Mouse (Mus musculus) adipocyte (in vitro differentiated cells): ENCODE measurements at regions not wholly inside any gene's neighbourhood (a gene's known extent, or its start where the extent isn't known, plus 50 kb on each side); places are given as distances from the start of the nearest gene placed in this dataset.
"Not testable (repeated sequence)": the region's sequence is repeated elsewhere in the genome, so short reads cannot be mapped to it uniquely, and the experiment has no call there.

Source experiments
- DNase-seq: peaks from one replicate; pipeline ENCODE4 v3.0.0-alpha.2; 2016; ENCODE audit warnings: low spot score

DNA sequence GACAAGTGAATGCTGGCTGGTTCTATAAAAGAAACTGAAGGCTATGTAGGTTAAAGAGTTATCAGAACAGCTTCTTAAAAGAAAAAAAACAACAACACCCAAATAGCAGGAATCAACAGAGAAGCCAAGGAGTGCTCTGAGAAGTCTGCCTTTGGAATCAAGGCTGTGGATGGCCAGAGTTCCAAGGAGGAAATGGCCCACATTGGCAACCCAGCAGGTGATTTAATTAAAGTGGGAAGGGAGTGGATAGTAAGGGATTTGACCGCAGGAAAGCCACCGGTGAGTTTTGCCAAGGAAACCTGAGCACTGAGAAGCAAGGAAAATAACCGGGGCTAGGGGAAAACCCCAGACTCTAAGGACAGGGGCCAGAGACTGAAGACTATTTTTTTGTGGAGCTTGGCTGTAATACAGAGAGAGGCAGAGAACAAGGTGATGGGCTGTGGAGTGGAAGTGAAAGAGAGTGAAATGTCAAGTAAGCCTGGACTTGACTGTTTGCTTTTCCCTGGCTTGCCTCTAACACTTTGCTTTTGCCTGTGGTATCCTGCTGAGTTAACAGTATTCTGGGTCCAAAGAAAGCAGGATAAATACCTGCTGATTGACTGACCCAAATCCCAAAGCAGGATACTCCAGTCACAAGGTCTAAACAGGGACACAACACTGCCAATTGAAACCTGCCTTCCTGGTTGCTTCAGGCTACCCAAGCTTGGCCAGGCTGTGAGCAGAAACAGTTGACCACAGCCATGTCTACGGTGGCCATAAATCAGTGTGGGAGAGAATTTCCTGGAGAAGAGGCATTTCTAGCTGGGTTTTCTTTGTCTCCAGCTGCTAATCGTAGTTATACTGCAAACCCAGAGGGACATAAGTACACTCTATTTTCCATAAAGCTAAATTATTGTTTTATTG lies 125.9 kb downstream of the Arrdc3 start:
- DNase-seq = peak; percentile 24

DNA sequence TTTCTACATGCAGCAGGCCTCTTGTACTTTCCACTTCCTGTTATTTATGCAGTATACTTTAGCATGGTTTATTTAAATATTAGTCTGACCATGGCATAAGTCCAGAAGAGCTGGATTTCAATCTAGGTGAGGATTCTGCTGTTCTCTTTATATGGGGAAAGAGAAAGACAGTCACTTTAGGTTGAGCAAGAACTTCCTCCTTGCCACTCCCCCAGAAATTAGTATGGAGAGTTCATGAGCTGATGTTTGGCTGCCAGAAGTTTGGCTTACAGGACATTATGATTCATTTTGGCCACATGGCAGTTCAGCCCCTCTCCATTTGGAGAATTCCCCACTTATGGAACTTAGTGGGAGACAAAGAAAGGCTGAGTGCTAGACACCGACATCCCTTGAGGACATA lies 130.8 kb downstream of the Arrdc3 start:
- peak; percentile 29 for DNase-seq

DNA sequence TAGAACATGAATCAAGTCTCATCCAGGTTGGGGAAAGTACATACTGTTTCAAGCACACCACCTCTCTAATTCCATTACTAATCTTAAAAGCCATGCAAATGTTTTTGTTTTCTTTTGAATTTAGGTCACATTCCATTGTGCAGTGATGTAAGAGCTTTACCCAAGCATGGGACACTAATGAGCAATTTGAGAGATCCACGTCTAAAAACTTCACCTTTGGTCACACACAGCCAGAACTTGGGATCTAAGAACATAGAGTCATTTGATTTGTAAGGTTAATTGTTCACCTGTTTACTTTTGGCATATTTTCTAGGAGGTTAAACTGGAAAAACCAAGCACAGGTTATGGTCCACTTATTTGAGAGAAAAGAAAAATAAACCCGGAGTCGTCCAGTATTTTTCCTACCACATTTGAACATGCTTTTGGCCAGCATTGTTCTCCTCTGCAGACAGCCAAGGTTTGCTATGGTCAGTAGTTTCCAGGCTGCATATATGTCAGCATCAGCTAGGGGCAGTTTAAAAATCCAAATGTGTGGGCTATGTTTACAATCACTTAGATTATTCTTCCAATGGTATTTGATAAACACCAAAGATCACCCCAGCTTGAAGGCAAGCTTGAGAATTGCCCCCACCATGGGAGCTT lies 137.0 kb downstream of the Arrdc3 start:
- no peak for DNase-seq

DNA sequence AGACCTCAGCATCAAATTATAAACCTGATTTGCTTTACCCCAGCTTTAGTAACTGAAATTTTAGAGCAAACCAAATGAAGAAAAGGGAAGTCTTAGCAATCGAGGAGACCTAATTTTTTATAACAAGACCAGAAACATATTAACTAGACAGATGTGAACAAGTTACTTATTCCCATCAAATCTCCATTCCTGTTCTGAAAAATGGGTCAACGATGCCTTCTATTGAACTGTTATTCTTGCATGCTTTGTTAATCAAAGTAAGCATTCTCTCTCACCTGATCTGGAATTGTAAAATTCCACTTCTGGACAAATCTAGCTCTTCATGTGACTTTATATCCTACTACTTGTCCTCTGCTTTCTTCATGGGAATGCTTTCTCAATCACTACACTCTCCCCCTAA lies 137.6 kb downstream of the Arrdc3 start:
- DNase-seq = no peak

DNA sequence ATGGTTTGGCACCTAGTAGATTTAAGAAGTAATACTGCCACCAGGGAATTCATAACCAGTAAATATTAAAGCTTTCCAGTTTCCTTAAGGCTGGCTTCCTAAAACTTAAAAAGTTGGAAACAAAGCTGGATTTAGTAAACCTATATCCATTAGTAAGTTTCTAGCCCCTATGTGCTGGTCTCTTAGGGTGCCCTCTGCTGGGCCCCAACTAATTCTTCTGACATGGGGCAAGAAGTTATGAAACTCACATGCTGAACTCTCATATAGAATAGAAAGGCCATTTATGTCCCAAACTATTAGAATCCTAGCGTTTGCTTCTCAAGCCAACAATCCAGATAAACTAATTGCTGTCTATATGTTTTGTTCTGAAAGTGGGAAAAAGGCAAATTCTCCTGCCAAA lies 139.2 kb downstream of the Arrdc3 start:
- DNase-seq = peak; percentile 33

DNA sequence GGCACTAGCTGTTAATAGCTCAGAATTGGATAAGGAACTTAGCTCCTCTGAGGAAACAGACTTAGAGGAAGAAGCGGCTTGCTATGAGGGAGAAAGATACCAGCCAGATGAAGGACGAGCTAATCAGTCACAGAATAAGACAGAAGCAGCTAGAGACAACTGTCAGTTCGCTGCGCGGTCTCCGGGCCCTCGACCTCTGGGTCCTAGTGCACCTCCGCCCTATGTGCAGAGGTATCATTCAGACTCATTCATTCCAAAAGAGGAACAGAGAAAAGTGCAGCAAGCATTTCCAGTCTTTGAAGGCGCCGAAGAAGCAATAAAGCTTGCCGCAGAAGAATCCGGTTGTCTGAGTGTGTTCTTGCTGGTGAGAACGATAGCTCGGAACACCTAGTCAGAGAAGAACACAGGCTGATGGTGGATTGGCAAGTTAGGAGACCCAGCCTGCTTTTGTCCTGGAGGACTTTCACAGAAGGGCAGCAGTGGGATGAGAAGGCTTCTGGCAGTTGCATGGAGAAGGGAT lies 142.1 kb downstream of the Arrdc3 start:
- not testable (repeated sequence) for DNase-seq

DNA sequence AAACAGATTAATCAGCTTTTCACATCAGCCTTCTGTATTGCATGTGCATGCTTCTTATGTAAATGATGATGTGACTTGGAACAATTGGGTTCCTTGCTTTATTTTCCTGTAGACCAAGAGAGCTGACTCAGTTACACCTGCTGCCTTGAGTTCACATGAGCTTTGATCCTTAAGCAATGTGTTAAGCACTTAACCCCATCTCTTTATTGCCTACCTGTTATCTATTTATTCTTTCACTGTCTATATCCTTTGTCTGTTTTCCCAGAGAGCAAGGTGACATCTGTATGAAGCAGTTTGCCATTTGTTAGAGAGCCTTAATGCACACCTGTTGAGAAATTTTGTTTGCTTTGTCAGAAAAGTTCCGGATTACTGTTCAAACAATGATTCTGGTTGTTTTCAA lies 154.1 kb downstream of the Arrdc3 start:
- no peak for DNase-seq

DNA sequence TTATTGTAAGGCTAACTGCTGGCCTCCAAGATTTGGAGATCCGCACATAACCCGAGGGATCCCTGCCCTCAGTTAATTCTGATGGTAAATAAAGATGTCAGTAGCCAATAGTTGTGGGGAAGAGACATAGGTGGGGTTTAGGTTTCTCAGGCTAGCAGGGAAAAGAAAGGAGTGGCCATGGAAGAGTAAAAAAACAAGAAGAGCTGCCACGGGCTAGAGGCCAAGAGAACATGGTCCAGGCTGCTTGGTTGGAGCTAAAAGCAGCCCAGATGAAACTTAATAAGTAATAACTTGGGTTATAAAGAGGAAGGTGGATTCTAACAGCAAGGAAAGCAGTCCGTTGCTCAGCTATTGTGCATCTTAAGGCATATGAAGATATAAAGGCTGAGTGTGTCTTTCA lies 155.6 kb downstream of the Arrdc3 start:
- DNase-seq = no peak

DNA sequence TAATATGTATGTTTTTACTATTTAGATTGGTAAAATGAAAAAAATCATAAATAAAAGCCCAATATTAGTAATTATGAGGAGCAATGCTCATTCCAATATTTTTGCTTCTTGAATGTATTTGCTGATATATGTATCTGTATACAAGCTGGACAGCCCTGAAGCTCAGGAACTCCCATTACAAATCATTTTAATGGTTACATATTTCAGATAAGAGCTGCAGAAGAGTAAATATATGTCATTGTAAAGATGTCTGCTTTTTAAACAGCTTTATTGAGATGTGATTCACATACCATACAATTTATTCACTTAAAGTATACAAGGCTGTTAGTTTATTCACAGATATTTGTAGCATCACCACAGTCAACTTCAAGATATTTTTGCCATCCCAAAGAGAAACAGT lies 157.3 kb downstream of the Arrdc3 start:
- no peak for DNase-seq

DNA sequence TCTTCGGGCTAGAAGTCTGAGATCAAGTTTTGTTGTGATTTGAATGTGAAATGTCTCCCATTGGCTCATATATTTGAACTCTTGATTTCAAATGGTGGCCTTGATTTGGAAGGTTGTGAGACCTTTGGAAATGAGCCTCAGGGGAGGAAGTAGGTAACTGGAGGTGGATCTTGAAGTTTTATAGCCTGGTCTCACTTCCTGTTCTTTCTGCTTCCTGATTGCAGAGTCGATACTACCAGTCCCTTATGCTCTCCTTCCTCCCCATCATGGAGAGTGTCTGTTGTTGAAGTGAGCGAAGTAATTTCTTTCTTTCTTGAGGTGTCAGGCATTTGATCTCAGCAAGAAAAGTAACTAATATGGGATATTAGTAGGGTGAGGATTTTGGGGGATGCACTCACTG lies 158.5 kb downstream of the Arrdc3 start:
- no peak for DNase-seq
